ENCODE assay signal across 10 mouse cellular contexts in the genomic region with DNA sequence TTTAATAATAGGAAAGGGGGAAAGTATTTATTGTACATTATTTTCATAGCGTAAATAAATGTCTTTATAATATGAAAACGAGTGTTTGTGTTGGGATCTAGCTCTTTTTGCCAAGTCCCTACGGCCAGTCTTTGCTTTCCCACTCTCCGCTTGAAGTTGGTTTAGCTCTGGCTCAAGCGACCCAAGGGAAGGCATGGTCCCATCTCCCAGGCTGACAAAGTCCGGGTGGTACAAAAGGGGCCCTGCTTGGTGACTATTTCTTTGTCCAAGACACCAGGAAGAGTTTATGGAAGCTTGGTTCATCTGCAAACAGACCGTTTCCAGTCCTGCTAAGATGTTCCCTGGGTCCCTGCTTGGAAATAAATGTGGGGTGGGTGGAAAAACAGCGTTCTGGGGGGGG. TPM values are rescaled to one million over a fixed set of nuclear protein-coding genes. Genes with fewer than 3 reads are reported as not detected.
DNase-seq lines count a peak whose midpoint lies in the region; ATAC-seq lines count a peak whose summit lies in the region.
"Had no signal": no experiment of that assay in that cellular context is flagged by ENCODE, and none has a peak within 500 bp of the region (broad histone marks: within the 10 kb centered on the region; RNA-seq: fewer than 3 reads in every experiment).

No protein-coding gene starts in this region.

- H3K4me2 ChIP-seq in limb, embryonic 11.5 days (ENCODE audit: low read depth, severe bottlenecking) = peak overlapping the region; percentile 72

- H3K36me3 ChIP-seq in limb, embryonic 11.5 days (ENCODE audit: control insufficient read depth, insufficient read depth, low read length) = no peaks in the 10 kb centered on the region

- DNase-seq in gastrocnemius, postnatal 25 days = peak; percentile 3
- DNase-seq in gastrocnemius, postnatal 36 days = no peak
- DNase-seq in urinary bladder, postnatal 25 days (ENCODE audit: low spot score) = peak; percentile 28
- DNase-seq in urinary bladder, postnatal 4 days (ENCODE audit: low spot score in 2 of 2) = no peak
- DNase-seq in limb, embryonic 11.5 days (ENCODE audit: low spot score) = peak; percentile 69
- no peak for DNase-seq in thymus, adult 18-20 months
- DNase-seq in right cerebral cortex, postnatal 4 days = no peak
- DNase-seq in spleen, adult 12 weeks (ENCODE audit: low spot score) = no peak
- DNase-seq: left cerebral cortex, postnatal 4 days had no signal

- no peak for ATAC-seq in limb, embryonic 11.5 days (ENCODE audit: insufficient number of reproducible peaks, low FRiP score, low TSS enrichment, low read depth)

- H3K4me3 ChIP-seq in limb, embryonic 11.5 days (ENCODE audit: low read depth, low read length) = peak overlapping the region; percentile 24

- H3K27ac ChIP-seq in limb, embryonic 11.5 days (replicated peaks; ENCODE audit: low read depth, low read length) = peak overlapping the region; percentile 68

- intact Hi-C loops in gastrocnemius, postnatal 36 days (cut with DNase I) = no loop called here

- WGBS in limb, embryonic 11.5 days = 4% methylated on average over 8 of the region's 8 CpGs

- H3K4me1 ChIP-seq in limb, embryonic 11.5 days (ENCODE audit: control insufficient read depth, insufficient read depth, low read length) = peaks cover 12% of the 10 kb centered on the region; the same call in 1 of the 2 replicates

- peaks cover 32% of the 10 kb centered on the region for H3K27me3 ChIP-seq in limb, embryonic 11.5 days (ENCODE audit: control insufficient read depth, insufficient read depth, low read length)

- H3K9me3 ChIP-seq in limb, embryonic 11.5 days (ENCODE audit: control insufficient read depth, low read length) = no peaks in the 10 kb centered on the region

- H3K9ac ChIP-seq in limb, embryonic 11.5 days (ENCODE audit: low read length) = peak overlapping the region; percentile 60

RNA-seq across cellular contexts. Expression of gene Hoxb2, which starts 3.6 kb away (rescaled TPM):
- total RNA-seq in gastrocnemius, postnatal 25 days (2021) = under 1 TPM; 0.15 to 0.24 TPM
- under 1 TPM in 1 of 2 experiments, not detected in 1; 0.12 TPM for total RNA-seq in gastrocnemius, postnatal 36 days (2021)
- 7.5 and 10.7 TPM in 2 replicates for polyA plus RNA-seq in limb, embryonic 11.5 days (2014; fragmentation: Nextera tagmentation; extraction: Ambion mirVana)
- total RNA-seq: left cerebral cortex, postnatal 4 days; MEL had no signal

RNA-seq across cellular contexts. Expression of gene Hoxb1, which starts 11.6 kb away (rescaled TPM):
- total RNA-seq in gastrocnemius, postnatal 25 days (2021) = not detected
- total RNA-seq in gastrocnemius, postnatal 36 days (2021) = not detected
- 0.58 TPM in 1 of 2 replicates, not detected in the other for polyA plus RNA-seq in limb, embryonic 11.5 days (2014; fragmentation: Nextera tagmentation; extraction: Ambion mirVana)
- total RNA-seq: left cerebral cortex, postnatal 4 days; MEL had no signal

RNA-seq across cellular contexts. Expression of gene Hoxb3, which starts 30.8 kb away (rescaled TPM):
- total RNA-seq in gastrocnemius, postnatal 25 days (2021) = under 1 TPM; 0.43 to 0.78 TPM
- total RNA-seq in gastrocnemius, postnatal 36 days (2021) = under 1 TPM; 0.38 to 0.54 TPM
- polyA plus RNA-seq in limb, embryonic 11.5 days (2014; fragmentation: Nextera tagmentation; extraction: Ambion mirVana) = 0.68 and 0.78 TPM in 2 replicates
- total RNA-seq: left cerebral cortex, postnatal 4 days; MEL had no signal

RNA-seq across cellular contexts. Expression of gene Hoxb4, which starts 35.9 kb away (rescaled TPM):
- under 1 TPM; 0.24 to 0.38 TPM for total RNA-seq in gastrocnemius, postnatal 25 days (2021)
- total RNA-seq in gastrocnemius, postnatal 36 days (2021) = under 1 TPM; 0.23 to 0.54 TPM
- polyA plus RNA-seq in limb, embryonic 11.5 days (2014; fragmentation: Nextera tagmentation; extraction: Ambion mirVana) = 0.33 and 0.45 TPM in 2 replicates
- total RNA-seq: left cerebral cortex, postnatal 4 days; MEL had no signal

RNA-seq across cellular contexts. Expression of gene Hoxb5, which starts 50.8 kb away (rescaled TPM):
- under 1 TPM; 0.38 to 0.64 TPM for total RNA-seq in gastrocnemius, postnatal 25 days (2021)
- total RNA-seq in gastrocnemius, postnatal 36 days (2021) = under 1 TPM; 0.52 to 0.61 TPM
- 2.1 and 2.6 TPM in 2 replicates for polyA plus RNA-seq in limb, embryonic 11.5 days (2014; fragmentation: Nextera tagmentation; extraction: Ambion mirVana)
- total RNA-seq: left cerebral cortex, postnatal 4 days; MEL had no signal

Comparison
In these comparisons a context has a peak if more than half of its experiments do, and no peak if none do; other contexts are left out.
1. DNase-seq: peak in gastrocnemius, postnatal 25 days (single experiment), urinary bladder, postnatal 25 days (single experiment) and limb, embryonic 11.5 days (single experiment); none in gastrocnemius, postnatal 36 days (0 of 2), urinary bladder, postnatal 4 days (0 of 2), thymus, adult 18-20 months (0 of 2), right cerebral cortex, postnatal 4 days (single experiment) and spleen, adult 12 weeks (single experiment).